Mouse (Mus musculus) hindbrain, embryonic 14.5 days (tissue): ENCODE data around the gene Pnrc1. TPM values are rescaled to one million over a fixed set of nuclear protein-coding genes. Genes with fewer than 3 reads are reported as not detected.
"Not testable (repeated sequence)": the region's sequence is repeated elsewhere in the genome, so short reads cannot be mapped to it uniquely, and the experiment has no call there.

Experiments
- ATAC-seq: fragments of 200-750 bp; cut with Nextera tagmentation; 2 replicates; pipeline ENCODE4 v1.8.0; 2017; ENCODE audit warnings: moderate number of reproducible peaks, mild to moderate bottlenecking, moderate TSS enrichment, moderate library complexity; ENCODE audit not compliant: low FRiP score
- DNase-seq: peaks from one replicate; pipeline ENCODE4 v3.0.0-alpha.2; 2015; ENCODE audit warnings: low spot score
- H3K27ac ChIP-seq: fragments of 300-500 bp; sonication (generic); 2 replicates; pipeline ENCODE4 v1.5.1; 2014; ENCODE audit warnings: mild to moderate bottlenecking, moderate library complexity
- H3K27me3 ChIP-seq: fragments of 300-500 bp; sonication (generic); 2 replicates; pipeline ENCODE4 v1.6.1; 2014; ENCODE audit warnings: mild to moderate bottlenecking, low read length, mixed read lengths; ENCODE audit not compliant: control insufficient read depth, insufficient read depth
- H3K36me3 ChIP-seq: fragments of 300-500 bp; sonication (generic); replicated peaks from 2 replicates; pipeline ENCODE4 v1.6.1; 2014; ENCODE audit not compliant: control insufficient read depth, insufficient read depth
- H3K4me1 ChIP-seq: fragments of 300-500 bp; sonication (generic); replicated peaks from 2 replicates; pipeline ENCODE4 v1.6.1; 2014; ENCODE audit warnings: antibody characterized with exemption, low read length, mixed read lengths; ENCODE audit not compliant: control insufficient read depth, insufficient read depth
- H3K4me2 ChIP-seq: fragments of 300-500 bp; sonication (generic); replicated peaks from 2 replicates; pipeline ENCODE4 v1.6.1; 2014; ENCODE audit warnings: mild to moderate bottlenecking, moderate library complexity
- H3K4me3 ChIP-seq: fragments of 300-500 bp; sonication (generic); replicated peaks from 2 replicates; pipeline ENCODE4 v1.5.1; 2014; ENCODE audit warnings: mild to moderate bottlenecking, low read length
- H3K9ac ChIP-seq: fragments of 300-500 bp; sonication (generic); 2 replicates; pipeline ENCODE4 v1.6.1; 2014
- H3K9me3 ChIP-seq: fragments of 300-500 bp; sonication (generic); 2 replicates; pipeline ENCODE4 v1.6.1; 2016; ENCODE audit warnings: low read length; ENCODE audit not compliant: control insufficient read depth
- WGBS: fragments of 180-500 bp; shearing (Covaris S2); extraction: QIAGEN DNeasy Blood & Tissue Kit; methylation state at CpG from one replicate; pipeline ENCODE4 v1.1.7; 2014; 5-methylcytosine and 5-hydroxymethylcytosine counted together
- polyA plus RNA-seq: library from polyadenylated mRNA; unstranded; fragments of >200 nt; fragmentation: Nextera tagmentation; extraction: Ambion mirVana; gene quantifications from 2 replicates; pipeline ENCODE4 v1.2.1, GENCODE M21; 2014

The Pnrc1 gene
- polyA plus RNA-seq: 61.4 and 66.3 TPM in 2 replicates

DNA sequence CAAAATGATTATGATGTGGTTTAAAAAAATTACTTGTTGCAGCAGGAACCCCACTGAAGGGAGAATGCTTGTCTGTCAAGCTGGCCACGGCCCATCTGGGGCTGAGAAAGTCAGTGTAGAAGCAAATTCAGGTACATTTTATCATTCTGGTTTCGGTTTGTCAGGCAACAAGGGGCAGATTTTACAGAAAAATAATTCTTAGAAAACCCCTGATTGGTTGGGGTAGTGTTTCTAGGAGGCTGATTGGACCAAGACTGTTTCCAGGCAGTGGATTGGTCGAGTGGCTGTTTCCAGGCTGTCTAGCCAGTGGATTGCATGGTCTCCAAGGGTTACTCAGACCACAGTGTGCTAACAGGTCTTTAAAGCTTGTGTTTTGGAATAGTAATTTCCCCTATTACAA is at the start of gene Pnrc1:
Gene Pnrc1 (minus strand): TSS at position 162 of the 400 bp plus-strand sequence.
- H3K4me1 ChIP-seq: no peaks in the 10 kb centered on the region
- H3K27ac ChIP-seq: 0 out of 2 replicates have a peak within 1 kb of the TSS, but pooled peaks have one; percentile 0
- H3K4me2 ChIP-seq: peak within 1 kb of the TSS; percentile 19
- H3K36me3 ChIP-seq: no peaks in the 10 kb centered on the region
- no peak within 1 kb of the TSS for H3K4me3 ChIP-seq
- H3K9me3 ChIP-seq: no peaks in the 10 kb centered on the region
- ATAC-seq (peak; percentile 79; the same call in 1 of the 2 replicates), DNase-seq (peak; percentile 36)
- H3K27me3 ChIP-seq: no peaks in the 10 kb centered on the region
- no peak within 1 kb of the TSS for H3K9ac ChIP-seq
- WGBS: 75% methylated on average over 3 of the region's 3 CpGs

DNA sequence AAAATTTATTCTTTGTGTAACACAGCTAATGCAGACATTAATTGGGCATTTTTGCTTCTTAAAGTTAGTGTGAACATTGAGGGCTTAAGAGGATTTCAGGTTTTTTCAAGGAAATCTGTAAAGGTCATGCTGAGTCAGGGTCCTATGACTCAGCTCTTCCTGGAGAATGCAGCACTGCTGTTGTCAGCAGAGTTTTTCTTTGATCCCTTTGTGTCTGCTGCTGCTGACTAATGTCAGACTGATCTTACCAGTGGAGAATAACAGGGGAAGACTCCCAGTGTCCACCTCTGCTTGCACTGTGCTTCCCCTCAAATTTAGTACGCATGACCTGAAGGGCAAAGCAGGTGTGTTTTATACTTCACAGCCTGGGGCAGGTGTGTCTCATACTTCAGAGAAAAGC is 48.0 kb upstream of the Pnrc1 start:
- H3K9ac ChIP-seq: no peak overlapping the region
- peaks cover 58% of the 10 kb centered on the region for H3K36me3 ChIP-seq
- no peaks in the 10 kb centered on the region for H3K4me1 ChIP-seq
- H3K27ac ChIP-seq: no peak overlapping the region
- H3K4me2 ChIP-seq: no peak overlapping the region
- WGBS: 84% methylated on average over 1 of the region's 1 CpGs
- DNase-seq (no peak), ATAC-seq (no peak)
- no peaks in the 10 kb centered on the region for H3K9me3 ChIP-seq
- H3K4me3 ChIP-seq: no peak overlapping the region
- H3K27me3 ChIP-seq: no peaks in the 10 kb centered on the region

DNA sequence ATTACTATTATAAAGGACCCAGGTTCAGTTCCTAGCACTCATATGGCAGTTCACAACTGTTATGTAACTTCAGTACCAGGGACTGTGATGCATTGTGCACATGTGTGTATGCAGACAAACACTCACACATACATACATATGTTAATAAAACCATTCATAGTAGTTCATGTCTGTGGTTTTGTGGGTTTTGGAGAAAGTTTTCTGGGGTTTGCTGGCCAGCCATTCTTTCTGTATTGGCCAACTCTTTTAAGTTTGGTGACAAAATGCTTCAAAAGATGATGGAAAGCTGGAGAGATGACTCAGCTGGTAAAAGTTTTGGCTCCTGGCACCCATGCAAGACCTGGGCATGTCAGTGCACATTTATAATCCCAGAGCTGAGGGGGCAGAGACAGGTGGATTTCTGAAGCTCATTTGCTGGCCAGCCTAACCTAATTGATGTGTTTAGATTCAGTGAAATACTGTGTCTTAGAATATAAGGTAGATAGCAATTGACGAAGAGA is 43.0 kb upstream of the Pnrc1 start:
- ATAC-seq (no peak), DNase-seq (no peak)
- H3K4me1 ChIP-seq: no peaks in the 10 kb centered on the region
- H3K36me3 ChIP-seq: peaks cover 59% of the 10 kb centered on the region
- 97% methylated on average over 1 of the region's 1 CpGs for WGBS
- H3K9me3 ChIP-seq: no peaks in the 10 kb centered on the region
- H3K9ac ChIP-seq: no peak overlapping the region
- H3K4me2 ChIP-seq: no peak overlapping the region
- H3K27ac ChIP-seq: no peak overlapping the region
- H3K27me3 ChIP-seq: no peaks in the 10 kb centered on the region
- H3K4me3 ChIP-seq: no peak overlapping the region

DNA sequence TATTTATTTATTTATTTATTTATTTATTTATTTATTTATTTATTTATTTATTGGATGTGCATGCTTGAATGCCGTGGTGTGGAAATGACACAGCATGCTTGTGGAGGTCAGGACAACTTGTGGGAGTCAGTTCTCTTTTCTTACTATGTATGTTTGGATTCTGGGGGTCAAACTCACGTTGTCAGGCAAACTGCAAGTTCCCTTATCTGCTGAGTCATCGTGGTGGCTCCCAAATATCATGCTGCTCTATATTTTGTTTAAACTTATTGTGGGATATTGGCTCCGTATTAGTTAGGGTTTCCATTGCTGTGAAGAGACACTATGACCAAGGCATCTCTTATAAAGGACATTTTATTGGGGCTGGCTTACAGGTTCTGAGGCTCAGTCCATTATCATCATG is 41.2 kb upstream of the Pnrc1 start:
- ATAC-seq: no peak
- H3K4me1 ChIP-seq: no peaks in the 10 kb centered on the region
- no peak overlapping the region for H3K9ac ChIP-seq
- no peak for DNase-seq
- H3K36me3 ChIP-seq: peaks cover 55% of the 10 kb centered on the region
- no peaks in the 10 kb centered on the region for H3K9me3 ChIP-seq
- no peak overlapping the region for H3K27ac ChIP-seq
- 94% methylated on average over 4 of the region's 4 CpGs for WGBS
- no peak overlapping the region for H3K4me3 ChIP-seq
- no peak overlapping the region for H3K4me2 ChIP-seq
- no peaks in the 10 kb centered on the region for H3K27me3 ChIP-seq

DNA sequence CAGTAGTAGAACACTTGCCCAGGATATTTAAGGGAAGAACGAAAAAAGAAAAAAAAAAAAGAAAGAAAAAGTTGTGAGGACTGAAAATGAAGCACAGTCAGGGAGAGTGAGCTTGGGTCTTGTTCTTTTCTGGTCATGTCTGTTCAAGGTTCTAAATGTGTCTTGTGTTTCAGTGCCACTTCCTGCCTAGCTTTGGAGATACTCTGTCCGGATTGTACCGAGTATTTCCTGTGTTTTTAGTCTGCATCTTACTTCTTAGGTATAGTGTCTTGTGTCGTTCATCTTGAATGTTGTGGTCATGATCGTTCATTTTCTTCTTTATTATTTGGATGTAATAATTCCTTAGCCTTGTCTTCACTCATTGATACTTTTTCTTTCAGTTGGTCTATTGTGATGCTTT is 25.9 kb upstream of the Pnrc1 start:
- WGBS: 90% methylated on average over 5 of the region's 5 CpGs
- Histone ChIP-seq H3K4me1 (peaks cover 7% of the 10 kb centered on the region), H3K4me3 (no peak overlapping the region), H3K36me3 (no peaks in the 10 kb centered on the region), H3K27me3 (no peaks in the 10 kb centered on the region), H3K9ac (no peak overlapping the region), H3K4me2 (no peak overlapping the region), H3K27ac (no peak overlapping the region), H3K9me3 (no peaks in the 10 kb centered on the region)
- DNase-seq (no peak), ATAC-seq (no peak)

DNA sequence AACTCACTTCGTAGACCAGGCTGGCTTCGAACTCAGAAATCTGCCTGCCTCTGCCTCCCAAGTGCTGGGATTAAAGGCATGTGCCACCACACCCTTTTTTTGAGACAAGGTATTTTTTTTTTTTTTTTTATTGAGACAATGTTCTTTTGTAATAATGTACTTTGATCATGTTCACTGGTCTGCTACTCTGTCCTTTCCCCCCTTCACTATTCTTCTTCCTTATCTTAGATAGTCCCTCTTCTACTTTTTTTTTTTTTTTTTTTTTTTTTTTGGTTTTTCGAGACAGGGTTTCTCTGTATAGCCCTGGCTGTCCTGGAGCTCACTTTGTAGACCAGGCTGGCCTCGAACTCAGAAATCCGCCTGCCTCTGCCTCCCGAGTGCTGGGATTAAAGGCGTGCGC is 24.2 kb upstream of the Pnrc1 start:
- DNase-seq, H3K4me2 ChIP-seq, H3K4me3 ChIP-seq, H3K27me3 ChIP-seq, H3K27ac ChIP-seq, H3K4me1 ChIP-seq, H3K36me3 ChIP-seq, H3K9me3 ChIP-seq, H3K9ac ChIP-seq, ATAC-seq: not testable (repeated sequence)
- 97% methylated on average over 6 of the region's 8 CpGs for WGBS

DNA sequence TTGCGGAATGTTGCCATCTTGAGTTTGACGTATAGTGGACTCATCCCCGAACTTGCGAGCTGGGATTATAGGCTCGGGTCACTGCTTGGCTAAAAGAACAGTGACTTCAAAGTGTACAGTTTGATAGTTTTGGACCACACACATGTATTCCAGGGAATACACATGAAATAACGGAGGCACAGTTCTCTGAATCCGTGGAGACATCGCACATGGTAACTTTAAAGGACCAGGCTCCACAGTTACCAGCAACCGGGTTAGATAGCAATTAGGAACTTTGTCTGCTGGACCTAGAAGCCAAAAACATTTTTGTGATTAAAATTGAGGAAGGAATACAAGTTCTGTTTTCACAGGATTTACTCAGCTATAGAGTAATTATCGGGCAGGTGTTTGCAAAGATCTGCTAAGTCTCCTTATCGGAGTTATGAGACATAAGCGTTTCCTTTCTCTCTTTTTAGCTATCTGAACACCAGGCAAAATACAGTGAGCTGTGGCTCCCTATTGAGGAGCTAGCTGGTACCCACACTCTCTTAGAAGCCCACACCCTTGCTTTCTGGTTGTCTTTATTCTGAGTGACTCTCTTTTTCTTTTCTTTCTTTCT is 21.0 kb upstream of the Pnrc1 start:
- peaks cover 9% of the 10 kb centered on the region for H3K4me1 ChIP-seq
- H3K9me3 ChIP-seq: no peaks in the 10 kb centered on the region
- H3K4me3 ChIP-seq: peak overlapping the region; percentile 61
- H3K9ac ChIP-seq: peak overlapping the region; percentile 68
- H3K36me3 ChIP-seq: no peaks in the 10 kb centered on the region
- ATAC-seq (no peak), DNase-seq (peak; percentile 30)
- H3K4me2 ChIP-seq: peak overlapping the region; percentile 85
- H3K27ac ChIP-seq: no peak overlapping the region
- 22% methylated on average over 12 of the region's 12 CpGs for WGBS
- H3K27me3 ChIP-seq: no peaks in the 10 kb centered on the region

DNA sequence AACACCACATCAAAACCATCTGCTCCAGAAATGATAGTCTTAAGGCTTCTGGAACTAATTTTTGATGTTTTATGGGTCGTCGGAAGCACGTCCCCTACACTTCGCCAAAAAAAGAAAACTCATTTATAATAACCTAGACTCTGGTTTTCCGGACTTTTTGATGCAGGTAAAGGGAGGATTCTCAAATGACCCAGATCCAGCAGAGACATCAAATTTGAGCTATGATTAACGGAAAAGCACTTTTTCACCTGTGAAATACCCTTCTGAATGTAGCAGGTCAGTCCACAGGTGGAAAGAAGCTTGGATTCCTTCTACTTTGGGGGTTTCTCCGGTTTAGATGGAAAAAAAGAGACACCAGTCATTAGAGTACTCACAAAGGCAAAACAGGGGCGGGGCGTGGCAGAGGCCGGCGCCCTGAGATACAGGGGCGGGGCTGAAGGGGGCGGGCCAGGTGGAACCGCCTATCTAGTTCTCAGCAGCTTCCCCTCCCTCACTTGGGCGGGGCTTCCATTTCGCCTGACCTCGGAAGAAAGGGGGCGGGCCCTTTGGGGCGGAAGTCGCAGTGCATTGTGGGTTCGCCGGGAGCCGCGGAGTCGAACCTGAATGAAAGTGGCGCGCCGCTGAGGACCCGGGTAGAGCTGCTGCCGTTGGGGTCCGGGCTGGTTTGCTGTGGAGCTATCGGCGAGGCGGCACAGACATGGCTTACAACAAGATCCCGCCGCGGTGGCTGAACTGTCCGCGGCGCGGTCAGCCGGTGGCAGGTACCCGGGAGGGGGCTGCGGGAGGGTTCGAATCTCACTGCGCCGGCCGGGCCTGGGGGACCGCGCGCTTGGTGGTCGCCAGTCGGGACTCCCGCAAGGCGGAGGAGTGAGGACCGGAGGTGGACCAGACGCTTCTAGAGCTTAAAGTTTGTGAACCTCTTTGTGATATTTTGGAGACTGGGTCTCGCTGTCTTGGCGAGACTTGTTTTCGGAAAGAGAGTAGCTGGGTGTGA is 20.1 kb upstream of the Pnrc1 start, which contains the start of gene Rngtt:
Gene Rngtt (plus strand): TSS at position 548 of the 994 bp plus-strand sequence.
- WGBS: 4% methylated on average over 60 of the region's 60 CpGs
- Histone ChIP-seq H3K9ac (peak within 1 kb of the TSS; percentile 68), H3K4me2 (peak within 1 kb of the TSS; percentile 85), H3K4me1 (peaks cover 9% of the 10 kb centered on the region), H3K27me3 (no peaks in the 10 kb centered on the region), H3K4me3 (peak within 1 kb of the TSS; percentile 61), H3K27ac (peak within 1 kb of the TSS; percentile 40; the same call in 1 of the 2 replicates), H3K36me3 (no peaks in the 10 kb centered on the region), H3K9me3 (no peaks in the 10 kb centered on the region)
- peak; percentile 92 for DNase-seq
- ATAC-seq: peak; percentile 95

DNA sequence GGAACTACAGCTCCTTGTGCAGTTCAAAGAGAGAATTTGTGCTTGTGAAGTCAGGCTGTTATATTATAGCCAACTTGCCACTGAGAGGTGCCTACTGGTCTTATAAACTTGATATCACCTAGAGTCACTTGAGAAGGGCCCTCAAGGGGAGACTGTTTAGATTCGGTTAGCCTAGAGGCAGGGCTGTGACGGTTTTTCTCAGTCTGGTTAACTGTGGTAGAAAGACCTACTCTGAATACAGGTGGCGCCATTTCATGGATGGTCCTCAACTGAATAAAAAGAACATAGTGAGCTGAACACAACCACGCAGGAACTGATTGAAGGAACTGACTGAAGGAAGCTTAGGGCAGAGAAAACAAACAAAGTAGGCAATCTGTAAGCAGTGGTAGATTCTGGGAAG is 17.2 kb upstream of the Pnrc1 start:
- no peak overlapping the region for H3K4me3 ChIP-seq
- no peaks in the 10 kb centered on the region for H3K36me3 ChIP-seq
- H3K9me3 ChIP-seq: no peaks in the 10 kb centered on the region
- H3K27me3 ChIP-seq: no peaks in the 10 kb centered on the region
- no peak overlapping the region for H3K9ac ChIP-seq
- ATAC-seq (no peak), DNase-seq (no peak)
- no peak overlapping the region for H3K27ac ChIP-seq
- peaks cover 9% of the 10 kb centered on the region for H3K4me1 ChIP-seq
- no peak overlapping the region for H3K4me2 ChIP-seq
- WGBS: 75% methylated on average over 4 of the region's 4 CpGs
